Mouse (Mus musculus) layer of hippocampus, adult 2 months (tissue): ENCODE results near the gene Nr1h4. TPM values are rescaled to one million over a fixed set of nuclear protein-coding genes. Genes with fewer than 3 reads are reported as not detected.
A peak's percentile ranks its signal among the peaks of the same experiment; 100 is the strongest.

Experiments
- DNase-seq, 2 experiments: peaks; one replicate each; pipeline ENCODE4 v3.0.0; 2022; ENCODE audit warnings: low spot score in 2 of 2
- H3K27ac ChIP-seq: fragments of 200-600 bp; 2 replicates; pipeline ENCODE4 v1.8.1; 2022
- H3K4me3 ChIP-seq: fragments of 200-600 bp; 2 replicates; pipeline ENCODE4 v1.8.1; 2022; ENCODE audit warnings: mild to moderate bottlenecking
- CTCF ChIP-seq: fragments of 200-600 bp; conservative IDR thresholded peaks from 2 replicates; pipeline ENCODE4 v1.8.1; 2022; ENCODE audit warnings: antibody characterized with exemption, mild to moderate bottlenecking, moderate library complexity
- total RNA-seq, 2 experiments: library from RNA; stranded (reverse); gene quantifications; 2 replicates each; pipeline ENCODE4 v1.2.3; 2021

Gene Nr1h4
- total RNA-seq, 2 experiments from 2014 or later = 0.25 TPM; not detected in 1

GRCm38 (mm10) chr10:89510547-89510946 lies 22.8 kb downstream of the Nr1h4 start:
- Histone ChIP-seq H3K4me3 (no peak overlapping the region), H3K27ac (no peak overlapping the region)
- no peak for TF ChIP-seq CTCF
- peak in 1 of 2 experiments; percentile 8 for DNase-seq

GRCm38 (mm10) chr10:89508567-89508966 lies 24.8 kb downstream of the Nr1h4 start:
- DNase-seq = no peak
- no peak overlapping the region for H3K4me3 ChIP-seq
- TF ChIP-seq CTCF = no peak
- no peak overlapping the region for H3K27ac ChIP-seq

- DNase-seq = no peak
- H3K4me3 ChIP-seq = no peak overlapping the region
- no peak for TF ChIP-seq CTCF
- H3K27ac ChIP-seq = no peak overlapping the region
Measured at GRCm38 (mm10) chr10:89506479-89506878, 26.9 kb downstream of the Nr1h4 start.

- TF ChIP-seq CTCF = no peak
- Histone ChIP-seq H3K27ac (no peak overlapping the region), H3K4me3 (no peak overlapping the region)
- DNase-seq = no peak
Measured at GRCm38 (mm10) chr10:89505592-89505955, 27.8 kb downstream of the Nr1h4 start.

- no peak for DNase-seq
- no peak overlapping the region for H3K27ac ChIP-seq
- no peak overlapping the region for H3K4me3 ChIP-seq
- no peak for TF ChIP-seq CTCF
Measured at GRCm38 (mm10) chr10:89504952-89505591, 28.3 kb downstream of the Nr1h4 start.

- H3K27ac ChIP-seq = no peak overlapping the region
- TF ChIP-seq CTCF = no peak
- DNase-seq = no peak
- H3K4me3 ChIP-seq = no peak overlapping the region
Measured at GRCm38 (mm10) chr10:89502986-89503560, 30.3 kb downstream of the Nr1h4 start.

GRCm38 (mm10) chr10:89501902-89502301 lies 31.5 kb downstream of the Nr1h4 start:
- TF ChIP-seq CTCF = no peak
- no peak for DNase-seq
- H3K27ac ChIP-seq = no peak overlapping the region
- H3K4me3 ChIP-seq = no peak overlapping the region

- no peak for DNase-seq
- no peak for TF ChIP-seq CTCF
- H3K4me3 ChIP-seq = no peak overlapping the region
- H3K27ac ChIP-seq = no peak overlapping the region
Measured at GRCm38 (mm10) chr10:89495537-89495936, 37.8 kb downstream of the Nr1h4 start.

- Histone ChIP-seq H3K4me3 (no peak overlapping the region), H3K27ac (no peak overlapping the region)
- no peak for DNase-seq
- no peak for TF ChIP-seq CTCF
Measured at GRCm38 (mm10) chr10:89491321-89491720, 42.1 kb downstream of the Nr1h4 start.

- H3K4me3 ChIP-seq = no peak overlapping the region
- TF ChIP-seq CTCF = no peak
- no peak overlapping the region for H3K27ac ChIP-seq
- DNase-seq = no peak
Measured at GRCm38 (mm10) chr10:89490250-89490649, 43.1 kb downstream of the Nr1h4 start.

- no peak overlapping the region for H3K4me3 ChIP-seq
- no peak for DNase-seq
- H3K27ac ChIP-seq = no peak overlapping the region
- no peak for TF ChIP-seq CTCF
Measured at GRCm38 (mm10) chr10:89489459-89489858, 43.9 kb downstream of the Nr1h4 start.

GRCm38 (mm10) chr10:89486995-89487742 lies 46.2 kb downstream of the Nr1h4 start:
- no peak for DNase-seq
- Histone ChIP-seq H3K4me3 (no peak overlapping the region), H3K27ac (no peak overlapping the region)
- no peak for TF ChIP-seq CTCF

GRCm38 (mm10) chr10:89484907-89485306 lies 48.5 kb downstream of the Nr1h4 start:
- DNase-seq = no peak
- no peak overlapping the region for H3K27ac ChIP-seq
- TF ChIP-seq CTCF = no peak
- no peak overlapping the region for H3K4me3 ChIP-seq
